Mouse (Mus musculus) intestine, postnatal 0 days (tissue): Measurements from ENCODE around the gene Dnph1. TPM values are rescaled to one million over a fixed set of nuclear protein-coding genes. Genes with fewer than 3 reads are reported as not detected.
A peak's percentile ranks its signal among the peaks of the same experiment; 100 is the strongest.

Experiments used
- ATAC-seq: fragments of 200-750 bp; cut with Nextera tagmentation; 2 replicates; pipeline ENCODE4 v1.8.0; 2017; ENCODE audit warnings: mild to moderate bottlenecking, moderate TSS enrichment, moderate library complexity
- H3K27ac ChIP-seq: fragments of 300-500 bp; sonication (generic); 2 replicates; pipeline ENCODE4 v1.5.1; 2014; ENCODE audit warnings: mild to moderate bottlenecking, low read depth, low read length, moderate library complexity
- H3K27me3 ChIP-seq: fragments of 300-500 bp; sonication (generic); replicated peaks from 2 replicates; pipeline ENCODE4 v1.6.1; 2014; ENCODE audit warnings: low read length, mixed read lengths; ENCODE audit not compliant: control insufficient read depth, insufficient read depth
- H3K36me3 ChIP-seq: fragments of 300-500 bp; sonication (generic); 2 replicates; pipeline ENCODE4 v1.6.1; 2014; ENCODE audit warnings: mild to moderate bottlenecking, moderate library complexity; ENCODE audit not compliant: control insufficient read depth, insufficient read depth
- H3K4me1 ChIP-seq: fragments of 300-500 bp; sonication (generic); replicated peaks from 2 replicates; pipeline ENCODE4 v1.6.1; 2014; ENCODE audit warnings: antibody characterized with exemption, low read length, mixed read lengths; ENCODE audit not compliant: control insufficient read depth, insufficient read depth
- H3K4me2 ChIP-seq: fragments of 300-500 bp; sonication (generic); replicated peaks from 2 replicates; pipeline ENCODE4 v1.6.1; 2014; ENCODE audit warnings: low read depth, mild to moderate bottlenecking, moderate library complexity
- H3K4me3 ChIP-seq: fragments of 300-500 bp; sonication (generic); 2 replicates; pipeline ENCODE4 v1.5.1; 2014; ENCODE audit warnings: low read depth, low read length
- H3K9ac ChIP-seq: fragments of 300-500 bp; sonication (generic); 2 replicates; pipeline ENCODE4 v1.6.1; 2014; ENCODE audit warnings: mild to moderate bottlenecking, low read depth, low read length
- H3K9me3 ChIP-seq: fragments of 300-500 bp; sonication (generic); 2 replicates; pipeline ENCODE4 v1.6.1; 2016; ENCODE audit warnings: mixed run types; ENCODE audit not compliant: control insufficient read depth
- CTCF ChIP-seq: sonication (generic); IDR thresholded peaks from 2 replicates; pipeline ENCODE4 v1.5.1; 2016; ENCODE audit warnings: low read depth, mild to moderate bottlenecking, control low read depth, antibody characterized with exemption, moderate library complexity
- WGBS: fragments of 180-500 bp; shearing (Covaris S2); extraction: QIAGEN DNeasy Blood & Tissue Kit; methylation state at CpG from one replicate; pipeline ENCODE4 v1.1.7; 2014; 5-methylcytosine and 5-hydroxymethylcytosine counted together
- polyA plus RNA-seq: library from polyadenylated mRNA; unstranded; fragments of >200 nt; fragmentation: Nextera tagmentation; extraction: Ambion mirVana; gene quantifications from 2 replicates; pipeline ENCODE4 v1.2.1, GENCODE M21; 2015

Dnph1 gene
- polyA plus RNA-seq, 1 experiment from 2014 or later: 10.9 TPM

- TF ChIP-seq CTCF: peak; percentile 76
- no peak overlapping the region for H3K27ac ChIP-seq
- WGBS: 52% methylated on average over 11 of the region's 11 CpGs
- H3K9ac ChIP-seq: no peak overlapping the region
- no peaks in the 10 kb centered on the region; the same call in 1 of the 2 replicates for H3K36me3 ChIP-seq
- no peak overlapping the region for H3K4me2 ChIP-seq
- no peaks in the 10 kb centered on the region for H3K4me1 ChIP-seq
- no peaks in the 10 kb centered on the region for H3K9me3 ChIP-seq
- no peak for ATAC-seq
- no peak overlapping the region for H3K4me3 ChIP-seq
- no peaks in the 10 kb centered on the region for H3K27me3 ChIP-seq
Observed at GRCm38 (mm10) chr17:46511059-46511710, 14.7 kb downstream of the Dnph1 start.

GRCm38 (mm10) chr17:46513329-46513728 is 16.8 kb downstream of the Dnph1 start:
- ATAC-seq: no peak; the same call in 1 of the 2 replicates
- no peak overlapping the region for H3K27ac ChIP-seq
- no peaks in the 10 kb centered on the region for H3K4me1 ChIP-seq
- no peaks in the 10 kb centered on the region for H3K36me3 ChIP-seq
- no peak for TF ChIP-seq CTCF
- H3K27me3 ChIP-seq: no peaks in the 10 kb centered on the region
- H3K9ac ChIP-seq: no peak overlapping the region
- WGBS: 61% methylated on average over 2 of the region's 2 CpGs
- no peak overlapping the region for H3K4me2 ChIP-seq
- no peaks in the 10 kb centered on the region for H3K9me3 ChIP-seq
- H3K4me3 ChIP-seq: no peak overlapping the region

GRCm38 (mm10) chr17:46519971-46520370 is 23.5 kb downstream of the Dnph1 start:
- 55% methylated on average over 10 of the region's 10 CpGs for WGBS
- no peaks in the 10 kb centered on the region for H3K36me3 ChIP-seq
- no peak for TF ChIP-seq CTCF
- ATAC-seq: no peak
- no peak overlapping the region for H3K9ac ChIP-seq
- 0 out of 2 replicates have a peak, but pooled peaks cover 6% of the 10 kb centered on the region for H3K27me3 ChIP-seq
- no peaks in the 10 kb centered on the region for H3K4me1 ChIP-seq
- no peak overlapping the region for H3K4me3 ChIP-seq
- no peak overlapping the region for H3K27ac ChIP-seq
- H3K9me3 ChIP-seq: no peaks in the 10 kb centered on the region
- no peak overlapping the region; the same call in 1 of the 2 replicates for H3K4me2 ChIP-seq

- Histone ChIP-seq H3K9me3 (no peaks in the 10 kb centered on the region), H3K27ac (no peak overlapping the region), H3K9ac (0 out of 2 replicates have a peak overlapping the region, but pooled peaks have one; percentile 23), H3K4me1 (no peaks in the 10 kb centered on the region), H3K36me3 (no peaks in the 10 kb centered on the region), H3K4me2 (peak overlapping the region; percentile 40), H3K4me3 (no peak overlapping the region), H3K27me3 (0 out of 2 replicates have a peak, but pooled peaks cover 6% of the 10 kb centered on the region)
- ATAC-seq: no peak
- no peak for TF ChIP-seq CTCF
- 39% methylated on average over 25 of the region's 25 CpGs for WGBS
Observed at GRCm38 (mm10) chr17:46520385-46520979, 24.0 kb downstream of the Dnph1 start.

- no peak overlapping the region for H3K27ac ChIP-seq
- 80% methylated on average over 9 of the region's 9 CpGs for WGBS
- no peaks in the 10 kb centered on the region for H3K4me1 ChIP-seq
- 0 out of 2 replicates have a peak overlapping the region, but pooled peaks have one; percentile 23 for H3K9ac ChIP-seq
- H3K36me3 ChIP-seq: peaks cover 3% of the 10 kb centered on the region; the same call in 1 of the 2 replicates
- no peak for ATAC-seq
- H3K9me3 ChIP-seq: no peaks in the 10 kb centered on the region
- no peak for TF ChIP-seq CTCF
- H3K4me2 ChIP-seq: peak overlapping the region; percentile 40; the same call in 1 of the 2 replicates
- H3K27me3 ChIP-seq: 0 out of 2 replicates have a peak, but pooled peaks cover 6% of the 10 kb centered on the region
- no peak overlapping the region for H3K4me3 ChIP-seq
Observed at GRCm38 (mm10) chr17:46521174-46521573, 24.7 kb downstream of the Dnph1 start.

- Histone ChIP-seq H3K27me3 (0 out of 2 replicates have a peak, but pooled peaks cover 6% of the 10 kb centered on the region), H3K9ac (no peak overlapping the region), H3K4me1 (no peaks in the 10 kb centered on the region), H3K36me3 (peaks cover 6% of the 10 kb centered on the region; the same call in 1 of the 2 replicates), H3K4me3 (no peak overlapping the region), H3K4me2 (no peak overlapping the region), H3K27ac (no peak overlapping the region), H3K9me3 (no peaks in the 10 kb centered on the region)
- peak; percentile 52 for TF ChIP-seq CTCF
- no peak for ATAC-seq
- 42% methylated on average over 24 of the region's 24 CpGs for WGBS
Observed at GRCm38 (mm10) chr17:46521963-46522668, 25.6 kb downstream of the Dnph1 start.
